8 mouse cellular contexts compared by ENCODE assay signal in the genomic region with DNA sequence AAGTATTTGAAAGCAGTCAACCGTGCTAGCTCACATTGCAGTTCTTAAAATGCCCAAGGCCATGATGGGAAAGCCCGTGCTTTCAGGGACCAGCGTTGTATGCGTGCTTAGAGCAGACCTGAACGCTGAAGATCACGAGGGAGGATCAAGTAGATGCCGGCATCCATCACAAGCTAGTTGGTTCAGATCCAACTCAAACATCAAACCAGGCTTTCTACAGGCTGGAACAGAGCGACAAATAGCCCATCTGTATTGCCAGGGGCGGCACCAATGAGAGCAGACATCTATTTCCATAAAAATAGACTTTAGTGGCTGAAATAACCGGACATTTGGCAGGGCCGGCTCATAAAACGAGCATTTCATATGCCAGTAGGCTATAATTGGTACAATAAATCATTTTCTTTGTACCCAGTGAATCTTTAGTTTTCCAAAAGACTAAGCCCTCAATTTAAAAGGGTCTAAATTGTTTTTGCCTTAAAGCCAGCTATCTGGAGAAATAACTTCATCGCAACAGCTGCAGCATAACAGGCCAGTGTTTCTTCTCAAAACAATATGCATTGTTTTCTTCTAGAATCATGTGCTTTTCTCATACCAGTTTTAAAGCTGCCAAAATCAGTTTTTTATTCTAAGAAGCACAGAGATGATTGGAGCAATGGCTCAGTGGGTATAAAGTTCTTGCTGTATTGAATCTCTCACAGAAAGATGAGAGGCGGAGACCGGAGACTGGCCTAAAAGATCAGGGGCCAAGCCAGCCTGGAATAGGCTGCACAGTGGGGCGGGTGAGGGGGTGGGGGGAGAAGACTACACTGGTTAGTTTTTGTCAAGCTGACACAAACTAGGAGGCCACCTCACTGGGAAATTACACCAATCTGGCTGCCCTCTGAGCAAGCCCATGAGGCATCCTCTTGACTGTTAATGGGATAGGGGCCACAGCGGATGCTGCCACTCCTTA. TPM values are rescaled to one million over a fixed set of nuclear protein-coding genes. Genes with fewer than 3 reads are reported as not detected.
DNase-seq lines count a peak whose midpoint lies in the region; ATAC-seq and TF ChIP-seq lines count a peak whose summit lies in the region.

No protein-coding gene starts in this region.

- 42% methylated on average over 17 of the region's 17 CpGs for WGBS in neural tube, embryonic 11.5 days

- H3K27me3 ChIP-seq in neural tube, embryonic 11.5 days (ENCODE audit: control insufficient read depth, insufficient read depth, low read length): no peaks in the 10 kb centered on the region

- peak overlapping the region; percentile 47 for H3K4me3 ChIP-seq in left cerebral cortex, adult 2 months
- 0 out of 2 replicates have a peak overlapping the region, but pooled peaks have one; percentile 1 for H3K4me3 ChIP-seq in neural tube, embryonic 11.5 days (ENCODE audit: low read depth, low read length)

- 0 out of 2 replicates have a peak, but pooled peaks cover 3% of the 10 kb centered on the region for H3K4me1 ChIP-seq in neural tube, embryonic 11.5 days (ENCODE audit: control insufficient read depth, insufficient read depth, low read length)

- H3K27ac ChIP-seq in left cerebral cortex, adult 2 months: peak overlapping the region; percentile 71
- H3K27ac ChIP-seq in neural tube, embryonic 11.5 days (ENCODE audit: low read depth, low read length): peak overlapping the region; percentile 5

- TF ChIP-seq CTCF in left cerebral cortex, adult 2 months (IDR thresholded peaks at IDR 0.05): no peak

- ATAC-seq in neural tube, embryonic 11.5 days (ENCODE audit: insufficient read depth, low FRiP score, low TSS enrichment): peak; percentile 75

- intact Hi-C loops in left cerebral cortex, adult 2 months (cut with DNase I): loop anchor here (1.0 to 10.0 kb wide), 2 partner anchors 284 to 468 kb away; no protein-coding TSS in a partner anchor

- H3K36me3 ChIP-seq in neural tube, embryonic 11.5 days (ENCODE audit: control insufficient read depth, insufficient read depth, low read length): no peaks in the 10 kb centered on the region

- DNase-seq in kidney, adult 18-20 months: peak; percentile 13
- DNase-seq in kidney, adult 11 months: no peak
- peak; percentile 6 for DNase-seq in R1 (ENCODE audit: low read depth, low spot score)
- peak; percentile 29 to 61 for DNase-seq in frontal cortex, postnatal 36 days (ENCODE audit: low spot score in 2 of 2)
- DNase-seq in left cerebral cortex, adult 2 months (ENCODE audit: extremely low spot score in 1 of 2, low spot score in 2 of 2): peak; percentile 18 to 28
- peak; percentile 56 for DNase-seq in neural tube, embryonic 11.5 days (ENCODE audit: low spot score)
- DNase-seq in urinary bladder, postnatal 14 days (ENCODE audit: low spot score): no peak
- DNase-seq in B cell, adult 2 months: no peak

- H3K9me3 ChIP-seq in neural tube, embryonic 11.5 days (ENCODE audit: control insufficient read depth, low read length): no peaks in the 10 kb centered on the region

- peak overlapping the region; percentile 38 for H3K4me2 ChIP-seq in neural tube, embryonic 11.5 days (ENCODE audit: low read depth)

- H3K9ac ChIP-seq in neural tube, embryonic 11.5 days (ENCODE audit: low read length): no peak overlapping the region; the same call in 1 of the 2 replicates

RNA-seq across cellular contexts. Expression of a gene that starts 14.9 kb away (rescaled TPM):
- 10 to 100 TPM; 90.1 to 90.6 TPM for total RNA-seq in left cerebral cortex, adult 2 months (2021)
- polyA plus RNA-seq in neural tube, embryonic 11.5 days (2014; fragmentation: Nextera tagmentation; extraction: Ambion mirVana): 12.7 and 14.8 TPM in 2 replicates

Comparison
In these comparisons a context has a peak if more than half of its experiments do, and no peak if none do; other contexts are left out.
1. DNase-seq: peak in kidney, adult 18-20 months (single experiment), R1 (single experiment), frontal cortex, postnatal 36 days (2 of 2), left cerebral cortex, adult 2 months (2 of 2) and neural tube, embryonic 11.5 days (single experiment); none in kidney, adult 11 months (single experiment), urinary bladder, postnatal 14 days (single experiment) and B cell, adult 2 months (0 of 2).